Mouse (Mus musculus): ENCODE results near the gene Slco6c1. TPM values are rescaled to one million over a fixed set of nuclear protein-coding genes. Genes with fewer than 3 reads are reported as not detected.

The Slco6c1 gene
- polyA plus RNA-seq (2014; fragmentation: Nextera tagmentation; extraction: Ambion mirVana), result not detected in 2 replicates

DNA sequence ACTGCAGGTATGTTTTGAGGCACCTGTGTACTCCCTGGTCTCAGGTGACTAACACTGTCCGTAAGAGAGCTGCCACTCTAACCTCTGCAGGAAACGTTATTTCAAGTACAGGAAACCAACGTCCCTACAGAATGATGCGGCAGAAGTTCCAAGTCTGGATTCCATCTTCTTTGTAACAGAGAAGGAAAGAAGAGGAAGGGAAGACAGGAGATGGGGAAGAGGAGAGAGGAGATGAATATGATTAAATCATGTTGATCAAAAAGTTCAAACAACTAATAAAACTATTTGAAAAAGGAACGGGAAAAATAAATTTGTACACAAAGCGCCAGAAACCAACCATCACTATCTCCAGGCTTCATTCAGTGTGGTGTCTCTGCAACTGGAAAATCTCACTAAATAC, at the start of gene Slco6c1:
Gene Slco6c1 (minus strand): TSS at position 101 of the 400 bp plus-strand sequence.
- no peak within 1 kb of the TSS for H3K9ac ChIP-seq (ENCODE audit: low read length)
- no peaks in the 10 kb centered on the region for H3K4me1 ChIP-seq (ENCODE audit: control insufficient read depth, insufficient read depth, low read length)
- 88% methylated on average over 6 of the region's 6 CpGs for WGBS
- H3K27me3 ChIP-seq (ENCODE audit: control insufficient read depth, insufficient read depth, low read length), result no peaks in the 10 kb centered on the region
- no peaks in the 10 kb centered on the region for H3K9me3 ChIP-seq (ENCODE audit: control insufficient read depth, low read length)
- no peak for ATAC-seq (ENCODE audit: low FRiP score)
- H3K27ac ChIP-seq (ENCODE audit: low read depth, low read length), result no peak within 1 kb of the TSS
- no peak for DNase-seq (ENCODE audit: low spot score, missing footprints)
- H3K4me2 ChIP-seq, result no peak within 1 kb of the TSS
- no peak within 1 kb of the TSS for H3K4me3 ChIP-seq (ENCODE audit: low read depth, low read length)
- no peaks in the 10 kb centered on the region for H3K36me3 ChIP-seq (ENCODE audit: control insufficient read depth, insufficient read depth, low read length)

DNA sequence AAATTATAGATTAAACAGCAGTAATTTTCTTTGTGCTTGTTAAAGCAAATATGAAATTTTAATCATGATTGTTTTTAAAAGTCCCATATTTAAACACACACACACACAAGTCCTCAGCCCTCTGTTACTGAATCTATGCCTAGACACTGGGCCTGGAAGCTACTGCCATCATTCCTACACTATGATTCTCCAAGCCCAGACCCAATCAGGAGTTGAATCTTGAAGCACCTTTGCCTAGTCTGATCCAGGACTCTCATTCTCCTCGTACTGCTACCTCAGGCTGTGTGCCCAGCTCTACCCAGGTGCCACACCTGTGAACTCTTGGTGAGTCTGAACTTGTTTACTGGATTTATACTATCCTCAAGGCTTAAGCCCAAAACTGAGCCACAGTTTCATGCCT, 89.1 kb downstream of the Slco6c1 start:
- peak; percentile 33; the same call in 1 of the 2 replicates for ATAC-seq (ENCODE audit: low FRiP score)
- DNase-seq (ENCODE audit: low spot score, missing footprints), result no peak
- WGBS, result 24% methylated on average over 1 of the region's 1 CpGs

DNA sequence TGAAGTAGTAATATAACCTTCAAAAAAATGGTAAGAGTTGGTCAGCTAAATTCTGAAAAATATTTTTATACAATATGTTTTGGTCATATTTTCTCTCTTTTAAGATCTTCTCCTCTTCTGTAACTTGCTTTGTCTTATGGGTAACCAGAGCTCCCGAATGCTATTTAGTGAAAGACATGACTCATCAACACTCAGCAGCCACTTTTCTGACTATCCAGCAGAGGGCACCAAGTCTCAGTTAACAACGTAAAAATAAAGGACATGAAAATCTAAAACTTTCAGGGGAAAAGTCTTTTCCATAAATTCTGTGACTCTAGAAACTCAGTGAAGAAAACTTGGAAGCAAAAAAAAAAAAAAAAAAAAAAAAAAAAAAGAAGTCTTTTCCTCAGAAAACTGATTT, 89.6 kb downstream of the Slco6c1 start:
- DNase-seq (ENCODE audit: low spot score, missing footprints) (no peak), ATAC-seq (ENCODE audit: low FRiP score) (peak; percentile 62; the same call in 1 of the 2 replicates)
- Histone ChIP-seq H3K36me3 (ENCODE audit: control insufficient read depth, insufficient read depth, low read length) (no peaks in the 10 kb centered on the region), H3K4me1 (ENCODE audit: control insufficient read depth, insufficient read depth, low read length) (no peaks in the 10 kb centered on the region), H3K4me3 (ENCODE audit: low read depth, low read length) (no peak overlapping the region), H3K9ac (ENCODE audit: low read length) (no peak overlapping the region), H3K27me3 (ENCODE audit: control insufficient read depth, insufficient read depth, low read length) (no peaks in the 10 kb centered on the region), H3K4me2 (no peak overlapping the region), H3K9me3 (ENCODE audit: control insufficient read depth, low read length) (no peaks in the 10 kb centered on the region), H3K27ac (ENCODE audit: low read depth, low read length) (no peak overlapping the region)
- 11% methylated on average over 2 of the region's 2 CpGs for WGBS

More for the DNA sequence above, 89.1 kb downstream of the Slco6c1 start:
- H3K9ac ChIP-seq (ENCODE audit: low read length), result no peak overlapping the region
- no peaks in the 10 kb centered on the region for H3K9me3 ChIP-seq (ENCODE audit: control insufficient read depth, low read length)
- H3K4me3 ChIP-seq (ENCODE audit: low read depth, low read length), result no peak overlapping the region
- H3K4me2 ChIP-seq, result no peak overlapping the region
- no peaks in the 10 kb centered on the region for H3K4me1 ChIP-seq (ENCODE audit: control insufficient read depth, insufficient read depth, low read length)
- no peaks in the 10 kb centered on the region for H3K27me3 ChIP-seq (ENCODE audit: control insufficient read depth, insufficient read depth, low read length)
- H3K36me3 ChIP-seq (ENCODE audit: control insufficient read depth, insufficient read depth, low read length), result no peaks in the 10 kb centered on the region
- H3K27ac ChIP-seq (ENCODE audit: low read depth, low read length), result no peak overlapping the region

DNA sequence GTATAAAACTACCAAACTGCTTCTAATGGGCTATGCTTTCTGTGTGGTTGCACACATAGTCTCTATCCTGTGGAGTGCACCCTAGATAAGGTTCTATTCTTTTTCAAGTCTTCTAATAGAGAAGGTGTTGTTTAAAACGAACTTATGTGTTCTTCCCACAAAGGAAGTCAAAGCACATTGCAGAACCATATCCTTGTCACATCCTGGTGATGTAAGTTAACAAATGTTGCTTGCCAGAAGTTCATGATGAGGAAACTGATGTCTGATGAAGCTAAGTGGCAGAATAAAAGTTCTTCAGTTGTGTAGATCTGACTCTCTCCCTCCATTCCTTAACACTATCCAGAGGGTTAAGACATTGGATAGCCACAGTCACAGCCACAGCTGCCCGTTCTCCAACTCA, 90.1 kb downstream of the Slco6c1 start:
- Histone ChIP-seq H3K4me3 (ENCODE audit: low read depth, low read length) (no peak overlapping the region), H3K4me1 (ENCODE audit: control insufficient read depth, insufficient read depth, low read length) (no peaks in the 10 kb centered on the region), H3K9ac (ENCODE audit: low read length) (no peak overlapping the region), H3K27ac (ENCODE audit: low read depth, low read length) (no peak overlapping the region), H3K4me2 (no peak overlapping the region), H3K27me3 (ENCODE audit: control insufficient read depth, insufficient read depth, low read length) (no peaks in the 10 kb centered on the region), H3K9me3 (ENCODE audit: control insufficient read depth, low read length) (no peaks in the 10 kb centered on the region), H3K36me3 (ENCODE audit: control insufficient read depth, insufficient read depth, low read length) (no peaks in the 10 kb centered on the region)
- 79% methylated on average over 2 of the region's 2 CpGs for WGBS
- no peak for ATAC-seq (ENCODE audit: low FRiP score)
- DNase-seq (ENCODE audit: low spot score, missing footprints), result no peak

DNA sequence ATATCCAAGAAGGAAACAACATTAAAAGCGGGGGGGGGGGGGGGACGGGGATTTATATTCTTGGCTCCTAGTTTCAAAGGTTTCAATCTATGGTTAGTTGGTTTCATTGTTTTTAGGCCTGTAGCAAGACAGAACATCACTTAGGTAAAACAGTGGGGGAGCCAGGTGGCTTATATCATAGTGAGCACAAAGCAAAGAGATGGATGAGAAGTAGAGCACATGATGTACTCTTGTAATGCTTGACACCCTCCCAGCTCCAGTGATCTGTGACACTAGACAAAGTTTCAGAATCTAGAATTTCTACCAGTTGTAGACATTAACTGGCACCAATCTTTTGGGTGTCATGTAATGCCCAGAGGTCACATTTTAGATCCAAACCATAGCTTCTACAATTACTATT, 106.7 kb downstream of the Slco6c1 start:
- DNase-seq (ENCODE audit: low spot score, missing footprints) (no peak), ATAC-seq (ENCODE audit: low FRiP score) (no peak)
- Histone ChIP-seq H3K36me3 (ENCODE audit: control insufficient read depth, insufficient read depth, low read length) (no peaks in the 10 kb centered on the region), H3K4me3 (ENCODE audit: low read depth, low read length) (no peak overlapping the region), H3K4me1 (ENCODE audit: control insufficient read depth, insufficient read depth, low read length) (no peaks in the 10 kb centered on the region), H3K27me3 (ENCODE audit: control insufficient read depth, insufficient read depth, low read length) (no peaks in the 10 kb centered on the region), H3K27ac (ENCODE audit: low read depth, low read length) (no peak overlapping the region), H3K9ac (ENCODE audit: low read length) (no peak overlapping the region), H3K4me2 (no peak overlapping the region), H3K9me3 (ENCODE audit: control insufficient read depth, low read length) (no peaks in the 10 kb centered on the region)
- 87% methylated on average over 2 of the region's 2 CpGs for WGBS

DNA sequence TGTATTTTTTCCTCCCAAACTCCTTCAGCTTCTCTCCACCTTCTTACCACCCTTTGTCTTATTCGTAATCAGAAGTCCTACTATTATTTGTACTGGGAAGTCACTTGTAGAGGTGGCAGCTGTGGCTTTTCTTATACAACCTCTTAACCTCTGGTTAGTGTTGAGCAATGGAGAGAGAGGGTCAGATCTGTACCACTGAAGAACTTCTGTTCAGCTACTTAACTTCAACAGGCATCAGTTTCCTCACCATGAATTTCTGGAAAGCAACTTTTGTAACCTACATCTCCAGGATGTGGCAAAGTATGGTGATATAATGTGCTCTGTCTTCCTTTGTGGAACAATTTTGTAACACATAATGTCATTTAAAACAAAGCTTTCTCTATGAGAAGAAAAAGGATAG, 108.7 kb downstream of the Slco6c1 start:
- 57% methylated on average over 1 of the region's 1 CpGs for WGBS
- H3K27ac ChIP-seq (ENCODE audit: low read depth, low read length), result no peak overlapping the region
- H3K9me3 ChIP-seq (ENCODE audit: control insufficient read depth, low read length), result no peaks in the 10 kb centered on the region
- no peak overlapping the region for H3K4me2 ChIP-seq
- no peaks in the 10 kb centered on the region for H3K36me3 ChIP-seq (ENCODE audit: control insufficient read depth, insufficient read depth, low read length)
- no peak overlapping the region for H3K9ac ChIP-seq (ENCODE audit: low read length)
- H3K4me3 ChIP-seq (ENCODE audit: low read depth, low read length), result no peak overlapping the region
- DNase-seq (ENCODE audit: low spot score, missing footprints) (no peak), ATAC-seq (ENCODE audit: low FRiP score) (no peak)
- H3K27me3 ChIP-seq (ENCODE audit: control insufficient read depth, insufficient read depth, low read length), result no peaks in the 10 kb centered on the region
- H3K4me1 ChIP-seq (ENCODE audit: control insufficient read depth, insufficient read depth, low read length), result no peaks in the 10 kb centered on the region

DNA sequence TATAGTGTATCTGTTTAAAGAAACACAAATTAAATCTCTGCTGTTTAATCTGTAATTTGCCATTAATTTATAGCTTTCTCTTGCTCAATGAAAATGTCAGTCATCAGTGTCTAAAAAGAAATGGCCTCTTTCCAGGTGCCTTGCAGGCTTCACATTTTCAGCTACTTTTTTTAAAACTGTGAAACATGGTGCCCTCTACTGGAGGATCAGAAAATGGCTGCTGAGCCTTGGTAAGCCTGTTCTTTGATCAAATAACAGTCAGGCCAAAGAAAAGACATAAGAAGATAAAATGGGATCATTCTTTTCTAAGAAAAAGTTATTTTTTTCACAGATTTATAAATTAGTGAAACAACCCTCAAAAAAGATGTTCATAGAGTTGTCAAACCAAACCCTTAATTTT, 109.1 kb downstream of the Slco6c1 start:
- Histone ChIP-seq H3K9ac (ENCODE audit: low read length) (no peak overlapping the region), H3K4me3 (ENCODE audit: low read depth, low read length) (no peak overlapping the region), H3K27me3 (ENCODE audit: control insufficient read depth, insufficient read depth, low read length) (no peaks in the 10 kb centered on the region), H3K4me1 (ENCODE audit: control insufficient read depth, insufficient read depth, low read length) (no peaks in the 10 kb centered on the region), H3K4me2 (no peak overlapping the region), H3K36me3 (ENCODE audit: control insufficient read depth, insufficient read depth, low read length) (no peaks in the 10 kb centered on the region), H3K9me3 (ENCODE audit: control insufficient read depth, low read length) (no peaks in the 10 kb centered on the region), H3K27ac (ENCODE audit: low read depth, low read length) (no peak overlapping the region)
- DNase-seq (ENCODE audit: low spot score, missing footprints) (peak; percentile 93), ATAC-seq (ENCODE audit: low FRiP score) (peak; percentile 64; the same call in 1 of the 2 replicates)

Data from midbrain, embryonic 11.5 days (tissue).